Mouse (Mus musculus) hindbrain, embryonic 10.5 days (tissue): ENCODE measurements around the gene Sectm1b. TPM values are rescaled to one million over a fixed set of nuclear protein-coding genes. Genes with fewer than 3 reads are reported as not detected.

ENCODE experiments used
- DNase-seq: peaks from one replicate; pipeline ENCODE4 v3.0.0-alpha.2; 2017; ENCODE audit warnings: low spot score
- H3K27ac ChIP-seq: fragments of 300-500 bp; sonication (generic); 2 replicates; pipeline ENCODE4 v1.5.1; 2016; ENCODE audit warnings: mild to moderate bottlenecking, moderate library complexity
- H3K27me3 ChIP-seq: fragments of 300-500 bp; sonication (generic); 2 replicates; pipeline ENCODE4 v1.6.1; 2016; ENCODE audit warnings: mild to moderate bottlenecking; ENCODE audit not compliant: poor library complexity, insufficient read depth, severe bottlenecking
- H3K36me3 ChIP-seq: fragments of 300-500 bp; sonication (generic); 2 replicates; pipeline ENCODE4 v1.6.1; 2016; ENCODE audit warnings: mild to moderate bottlenecking, moderate library complexity
- H3K4me1 ChIP-seq: fragments of 300-500 bp; sonication (generic); replicated peaks from 2 replicates; pipeline ENCODE4 v1.6.1; 2016; ENCODE audit warnings: mild to moderate bottlenecking
- H3K4me3 ChIP-seq: fragments of 300-500 bp; sonication (generic); 2 replicates; pipeline ENCODE4 v1.5.1; 2016; ENCODE audit warnings: mild to moderate bottlenecking, moderate library complexity
- H3K9me3 ChIP-seq: fragments of 300-500 bp; sonication (generic); 2 replicates; pipeline ENCODE4 v1.6.1; 2016; ENCODE audit warnings: mild to moderate bottlenecking, moderate library complexity
- WGBS: fragments of 180-500 bp; shearing (Covaris S2); methylation state at CpG from one replicate; pipeline ENCODE4 v1.1.7; 2016; 5-methylcytosine and 5-hydroxymethylcytosine counted together
- polyA plus RNA-seq: library from polyadenylated mRNA; unstranded; fragments of >200 nt; fragmentation: Nextera tagmentation; extraction: Ambion mirVana; gene quantifications from 2 replicates; pipeline ENCODE4 v1.2.1, GENCODE M21; 2016

Sectm1b gene
- polyA plus RNA-seq, 1 experiment from 2014 or later = not detected

- Histone ChIP-seq H3K4me3 (no peak overlapping the region), H3K4me1 (peaks cover 4% of the 10 kb centered on the region; the same call in 1 of the 2 replicates), H3K27me3 (no peaks in the 10 kb centered on the region), H3K9me3 (no peaks in the 10 kb centered on the region), H3K36me3 (no peaks in the 10 kb centered on the region), H3K27ac (no peak overlapping the region)
- 90% methylated on average over 3 of the region's 3 CpGs for WGBS
- DNase-seq = no peak
Observed at GRCm38 (mm10) chr11:121010044-121010755, 53.2 kb downstream of the Sectm1b start.

GRCm38 (mm10) chr11:121006184-121006583 is 57.2 kb downstream of the Sectm1b start:
- Histone ChIP-seq H3K4me1 (no peaks in the 10 kb centered on the region), H3K27ac (no peak overlapping the region), H3K4me3 (no peak overlapping the region), H3K27me3 (no peaks in the 10 kb centered on the region), H3K36me3 (no peaks in the 10 kb centered on the region), H3K9me3 (no peaks in the 10 kb centered on the region)
- WGBS = 77% methylated on average over 6 of the region's 6 CpGs
- no peak for DNase-seq

- 71% methylated on average over 5 of the region's 5 CpGs for WGBS
- no peak for DNase-seq
- H3K27ac ChIP-seq = no peak overlapping the region
- no peak overlapping the region for H3K4me3 ChIP-seq
- no peaks in the 10 kb centered on the region for H3K9me3 ChIP-seq
- H3K4me1 ChIP-seq = no peaks in the 10 kb centered on the region
- no peaks in the 10 kb centered on the region for H3K27me3 ChIP-seq
- H3K36me3 ChIP-seq = peaks cover 2% of the 10 kb centered on the region
Observed at GRCm38 (mm10) chr11:121004281-121004680, 59.1 kb downstream of the Sectm1b start.

Other genes with a start within 250 kb of the Sectm1b start
- gene Fasn, start 239.0 kb downstream of the Sectm1b start, polyA plus RNA-seq = 131 TPM in 2 replicates
- 6.1 and 6.4 TPM in 2 replicates for gene Ccdc57, start 130.7 kb downstream of the Sectm1b start, polyA plus RNA-seq
- 111 and 204 TPM in 2 replicates for gene Slc16a3, start 115.1 kb downstream of the Sectm1b start, polyA plus RNA-seq
- gene Csnk1d, start 72.2 kb downstream of the Sectm1b start, polyA plus RNA-seq = 124 and 134 TPM in 2 replicates
- not detected in 2 replicates for gene Cd7, start 24.2 kb downstream of the Sectm1b start, polyA plus RNA-seq
- gene Sectm1a, start 17.7 kb upstream of the Sectm1b start, polyA plus RNA-seq = not detected in 2 replicates
- gene Tex19.2, start 55.1 kb upstream of the Sectm1b start, polyA plus RNA-seq = not detected in 2 replicates
- gene Tex19.1, start 82.6 kb upstream of the Sectm1b start, polyA plus RNA-seq = not detected in 2 replicates
- gene Uts2r, start 96.7 kb upstream of the Sectm1b start, polyA plus RNA-seq = 0.12 TPM in 2 replicates
- 5.2 and 8.2 TPM in 2 replicates for gene Hexdc, start 140.9 kb upstream of the Sectm1b start, polyA plus RNA-seq
- gene Ogfod3, start 141.1 kb upstream of the Sectm1b start, polyA plus RNA-seq = 21.2 and 22.7 TPM in 2 replicates
- 36.1 and 42.0 TPM in 2 replicates for gene Cybc1, start 165.8 kb upstream of the Sectm1b start, polyA plus RNA-seq
- gene Narf, start 173.7 kb upstream of the Sectm1b start, polyA plus RNA-seq = 54.6 and 72.9 TPM in 2 replicates
- gene Foxk2, start 196.4 kb upstream of the Sectm1b start, polyA plus RNA-seq = 8.8 and 10.2 TPM in 2 replicates